Mouse (Mus musculus) bone marrow macrophage, adult 2 months (primary cell): ENCODE data around the gene Nim1k. TPM values are rescaled to one million over a fixed set of nuclear protein-coding genes. Genes with fewer than 3 reads are reported as not detected.
"Not testable (repeated sequence)": the region's sequence is repeated elsewhere in the genome, so short reads cannot be mapped to it uniquely, and the experiment has no call there.

Experiments used
- H3K27ac ChIP-seq: 2 replicates; pipeline ENCODE4 v1.5.1; 2012; ENCODE audit warnings: low read depth, low read length; ENCODE audit not compliant: insufficient read depth
- H3K4me1 ChIP-seq: 2 replicates; pipeline ENCODE4 v1.6.1; 2012; ENCODE audit warnings: low read length; ENCODE audit not compliant: control insufficient read depth, insufficient read depth
- H3K4me3 ChIP-seq: 2 replicates; pipeline ENCODE4 v1.5.1; 2012; ENCODE audit warnings: mild to moderate bottlenecking, low read length, moderate library complexity; ENCODE audit not compliant: insufficient read depth
- CTCF ChIP-seq: IDR thresholded peaks from 2 replicates; pipeline ENCODE4 v1.5.1; 2012; ENCODE audit warnings: low read depth, mild to moderate bottlenecking, low read length, moderate library complexity
- POLR2A ChIP-seq: IDR thresholded peaks from 2 replicates; pipeline ENCODE4 v1.6.1; 2012; ENCODE audit warnings: mild to moderate bottlenecking, low read depth, low read length, borderline replicate concordance
- polyA plus RNA-seq: library from polyadenylated mRNA; stranded (reverse); fragments of >200 nt; gene quantifications from 2 replicates; pipeline ENCODE4 v1.2.4, GENCODE M21; 2012; ENCODE audit not compliant: missing spikeins, insufficient read depth, insufficient read length

Nim1k gene
- polyA plus RNA-seq, 1 experiment: 0.55 TPM

- peaks cover 19% of the 10 kb centered on the region for H3K4me1 ChIP-seq
- no peak for TF ChIP-seq POLR2A
- TF ChIP-seq CTCF: no peak
- no peak overlapping the region for H3K4me3 ChIP-seq
- no peak overlapping the region for H3K27ac ChIP-seq
Observed at GRCm38 (mm10) chr13:119709388-119710267, 46.1 kb downstream of the Nim1k start.

GRCm38 (mm10) chr13:119708941-119709340 lies 46.7 kb downstream of the Nim1k start:
- Histone ChIP-seq H3K4me3 (no peak overlapping the region), H3K4me1 (peaks cover 13% of the 10 kb centered on the region), H3K27ac (no peak overlapping the region)
- no peak for TF ChIP-seq POLR2A
- TF ChIP-seq CTCF: no peak

- no peak overlapping the region for H3K27ac ChIP-seq
- TF ChIP-seq CTCF (no peak), POLR2A (no peak)
- no peak overlapping the region for H3K4me3 ChIP-seq
- H3K4me1 ChIP-seq: peaks cover 7% of the 10 kb centered on the region
Observed at GRCm38 (mm10) chr13:119707906-119708305, 47.8 kb downstream of the Nim1k start.

GRCm38 (mm10) chr13:119706953-119707352 lies 48.7 kb downstream of the Nim1k start:
- H3K27ac ChIP-seq: no peak overlapping the region
- no peaks in the 10 kb centered on the region for H3K4me1 ChIP-seq
- no peak overlapping the region for H3K4me3 ChIP-seq
- TF ChIP-seq POLR2A (no peak), CTCF (no peak)

- H3K4me3 ChIP-seq, H3K27ac ChIP-seq, H3K4me1 ChIP-seq: not testable (repeated sequence)
Observed at GRCm38 (mm10) chr13:119706278-119706880, 49.3 kb downstream of the Nim1k start.

GRCm38 (mm10) chr13:119704280-119704679 lies 51.4 kb downstream of the Nim1k start:
- no peaks in the 10 kb centered on the region for H3K4me1 ChIP-seq
- no peak overlapping the region for H3K27ac ChIP-seq
- H3K4me3 ChIP-seq: no peak overlapping the region
- no peak for TF ChIP-seq CTCF
- TF ChIP-seq POLR2A: no peak

GRCm38 (mm10) chr13:119698436-119698835 lies 57.2 kb downstream of the Nim1k start:
- Histone ChIP-seq H3K4me1 (peaks cover 17% of the 10 kb centered on the region), H3K4me3 (no peak overlapping the region), H3K27ac (no peak overlapping the region)
- TF ChIP-seq CTCF (no peak), POLR2A (no peak)

GRCm38 (mm10) chr13:119696496-119696895 lies 59.2 kb downstream of the Nim1k start:
- no peak overlapping the region for H3K27ac ChIP-seq
- H3K4me1 ChIP-seq: peaks cover 25% of the 10 kb centered on the region
- no peak overlapping the region for H3K4me3 ChIP-seq
- TF ChIP-seq POLR2A (no peak), CTCF (no peak)

- Histone ChIP-seq H3K4me1 (peaks cover 25% of the 10 kb centered on the region), H3K27ac (no peak overlapping the region), H3K4me3 (no peak overlapping the region)
- TF ChIP-seq CTCF: no peak
- no peak for TF ChIP-seq POLR2A
Observed at GRCm38 (mm10) chr13:119695676-119696075, 60.0 kb downstream of the Nim1k start.

GRCm38 (mm10) chr13:119691958-119692357 lies 63.7 kb downstream of the Nim1k start:
- Histone ChIP-seq H3K4me3 (peak overlapping the region; percentile 95), H3K4me1 (peaks cover 28% of the 10 kb centered on the region)
- H3K27ac ChIP-seq: not testable (repeated sequence)

GRCm38 (mm10) chr13:119690876-119691620 lies 64.6 kb downstream of the Nim1k start:
- TF ChIP-seq POLR2A: no peak
- TF ChIP-seq CTCF: no peak; the same call in 1 of the 2 replicates
- peaks cover 27% of the 10 kb centered on the region for H3K4me1 ChIP-seq
- H3K27ac ChIP-seq: peak overlapping the region; percentile 89
- H3K4me3 ChIP-seq: peak overlapping the region; percentile 95
